Mouse (Mus musculus): ENCODE measurements at regions not wholly inside any gene's neighbourhood (a gene's known extent, or its start where the extent isn't known, plus 50 kb on each side); places are given as distances from the start of the nearest gene placed in this dataset.
A peak's percentile ranks its signal among the peaks of the same experiment; 100 is the strongest.

- peak; percentile 44 for DNase-seq
Measured at GRCm38 (mm10) chr13:42244240-42245086, 56.8 kb upstream of the Edn1 start.

- DNase-seq, result no peak
Measured at GRCm38 (mm10) chr13:42245753-42246409, 55.4 kb upstream of the Edn1 start.
